Mouse (Mus musculus) hindbrain, embryonic 14.5 days (tissue): ENCODE data around the gene Rbfox1. TPM values are rescaled to one million over a fixed set of nuclear protein-coding genes. Genes with fewer than 3 reads are reported as not detected.

Experiments
- ATAC-seq: fragments of 200-750 bp; cut with Nextera tagmentation; 2 replicates; pipeline ENCODE4 v1.8.0; 2017; ENCODE audit warnings: moderate number of reproducible peaks, mild to moderate bottlenecking, moderate TSS enrichment, moderate library complexity; ENCODE audit not compliant: low FRiP score
- DNase-seq: peaks from one replicate; pipeline ENCODE4 v3.0.0-alpha.2; 2015; ENCODE audit warnings: low spot score
- H3K27ac ChIP-seq: fragments of 300-500 bp; sonication (generic); 2 replicates; pipeline ENCODE4 v1.5.1; 2014; ENCODE audit warnings: mild to moderate bottlenecking, moderate library complexity
- H3K27me3 ChIP-seq: fragments of 300-500 bp; sonication (generic); 2 replicates; pipeline ENCODE4 v1.6.1; 2014; ENCODE audit warnings: mild to moderate bottlenecking, low read length, mixed read lengths; ENCODE audit not compliant: control insufficient read depth, insufficient read depth
- H3K36me3 ChIP-seq: fragments of 300-500 bp; sonication (generic); replicated peaks from 2 replicates; pipeline ENCODE4 v1.6.1; 2014; ENCODE audit not compliant: control insufficient read depth, insufficient read depth
- H3K4me1 ChIP-seq: fragments of 300-500 bp; sonication (generic); replicated peaks from 2 replicates; pipeline ENCODE4 v1.6.1; 2014; ENCODE audit warnings: antibody characterized with exemption, low read length, mixed read lengths; ENCODE audit not compliant: control insufficient read depth, insufficient read depth
- H3K4me2 ChIP-seq: fragments of 300-500 bp; sonication (generic); replicated peaks from 2 replicates; pipeline ENCODE4 v1.6.1; 2014; ENCODE audit warnings: mild to moderate bottlenecking, moderate library complexity
- H3K4me3 ChIP-seq: fragments of 300-500 bp; sonication (generic); replicated peaks from 2 replicates; pipeline ENCODE4 v1.5.1; 2014; ENCODE audit warnings: mild to moderate bottlenecking, low read length
- H3K9ac ChIP-seq: fragments of 300-500 bp; sonication (generic); 2 replicates; pipeline ENCODE4 v1.6.1; 2014
- H3K9me3 ChIP-seq: fragments of 300-500 bp; sonication (generic); 2 replicates; pipeline ENCODE4 v1.6.1; 2016; ENCODE audit warnings: low read length; ENCODE audit not compliant: control insufficient read depth
- WGBS: fragments of 180-500 bp; shearing (Covaris S2); extraction: QIAGEN DNeasy Blood & Tissue Kit; methylation state at CpG from one replicate; pipeline ENCODE4 v1.1.7; 2014; 5-methylcytosine and 5-hydroxymethylcytosine counted together
- polyA plus RNA-seq: library from polyadenylated mRNA; unstranded; fragments of >200 nt; fragmentation: Nextera tagmentation; extraction: Ambion mirVana; gene quantifications from 2 replicates; pipeline ENCODE4 v1.2.1, GENCODE M21; 2014

Rbfox1 gene
- polyA plus RNA-seq, 1 experiment from 2014 or later = 217 TPM

DNA sequence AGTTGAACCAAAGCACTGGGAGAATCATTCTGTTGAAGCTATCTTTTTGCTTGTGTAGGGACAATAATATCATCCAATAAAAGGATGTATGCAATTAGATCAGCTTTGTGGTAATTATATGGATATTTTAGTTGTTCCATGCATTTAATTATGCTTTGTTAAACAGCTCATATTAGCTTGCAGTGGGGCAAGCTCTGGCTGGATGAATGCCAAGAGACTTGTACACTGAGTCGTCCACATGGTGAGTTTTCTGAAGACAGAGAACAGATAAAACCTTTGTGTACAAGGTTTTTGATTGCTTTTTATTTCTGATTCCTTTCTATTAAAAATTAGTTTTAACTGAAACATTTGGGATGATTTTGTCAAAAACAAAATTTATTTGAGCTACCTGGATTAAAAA lies 439.7 kb downstream of the Rbfox1 start:
- Histone ChIP-seq H3K27me3 (no peaks in the 10 kb centered on the region), H3K9me3 (no peaks in the 10 kb centered on the region), H3K27ac (no peak overlapping the region), H3K4me1 (no peaks in the 10 kb centered on the region), H3K36me3 (no peaks in the 10 kb centered on the region), H3K4me2 (no peak overlapping the region), H3K4me3 (no peak overlapping the region), H3K9ac (no peak overlapping the region)
- WGBS = 20% methylated on average over 1 of the region's 1 CpGs
- ATAC-seq (no peak), DNase-seq (peak; percentile 60)

DNA sequence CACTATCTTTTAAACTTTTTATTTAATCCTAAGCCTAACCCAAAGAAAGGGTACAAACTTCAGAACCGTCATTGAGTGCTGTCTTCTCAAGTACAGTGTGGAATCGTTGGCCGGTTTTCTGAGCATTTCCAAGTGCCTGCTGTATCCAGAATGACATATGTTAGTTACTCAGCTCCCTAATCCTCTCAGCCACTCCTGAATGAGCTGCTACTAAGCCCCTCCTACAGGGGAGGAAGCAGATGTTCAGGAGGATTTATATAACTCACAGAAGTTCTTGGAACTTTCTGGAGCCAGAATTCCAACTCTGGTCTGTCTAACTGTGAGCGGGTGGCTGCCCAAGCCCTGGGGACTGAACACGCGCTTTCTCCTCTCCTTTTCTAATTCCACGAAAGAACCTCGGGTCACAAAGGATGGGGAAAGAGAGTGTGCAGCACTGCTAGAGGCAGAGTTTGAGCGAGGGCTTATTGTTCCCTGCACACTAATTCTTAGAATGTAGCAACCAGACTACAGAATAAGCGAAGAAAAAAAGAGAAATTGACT lies 446.3 kb downstream of the Rbfox1 start:
- Histone ChIP-seq H3K4me1 (no peaks in the 10 kb centered on the region), H3K9me3 (no peaks in the 10 kb centered on the region), H3K36me3 (no peaks in the 10 kb centered on the region), H3K27me3 (no peaks in the 10 kb centered on the region), H3K4me3 (no peak overlapping the region), H3K4me2 (no peak overlapping the region), H3K9ac (no peak overlapping the region), H3K27ac (no peak overlapping the region)
- ATAC-seq (no peak), DNase-seq (no peak)
- WGBS = 65% methylated on average over 10 of the region's 10 CpGs

DNA sequence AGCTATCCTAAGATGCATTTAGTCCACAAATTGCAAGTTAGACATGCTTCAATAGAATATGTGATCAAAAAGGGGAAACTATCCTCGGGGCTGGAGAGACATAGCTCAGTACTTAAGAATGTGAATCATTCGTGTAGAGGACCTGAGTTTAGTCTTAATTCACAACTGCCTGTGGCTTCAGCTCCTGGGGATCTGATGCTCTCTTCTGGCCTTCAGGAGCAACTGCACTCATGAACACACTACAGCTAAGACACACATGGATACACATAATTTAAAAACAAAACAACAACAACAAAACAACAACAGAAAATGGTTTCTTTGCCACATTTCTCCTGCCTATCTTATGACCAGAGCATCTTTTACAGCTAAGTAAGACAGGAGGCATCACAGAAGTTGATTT lies 448.1 kb downstream of the Rbfox1 start:
- 78% methylated on average over 2 of the region's 2 CpGs for WGBS
- no peak overlapping the region for H3K9ac ChIP-seq
- no peaks in the 10 kb centered on the region for H3K4me1 ChIP-seq
- no peaks in the 10 kb centered on the region for H3K27me3 ChIP-seq
- no peaks in the 10 kb centered on the region for H3K9me3 ChIP-seq
- H3K27ac ChIP-seq = no peak overlapping the region
- DNase-seq (no peak), ATAC-seq (no peak)
- no peak overlapping the region for H3K4me3 ChIP-seq
- H3K36me3 ChIP-seq = no peaks in the 10 kb centered on the region
- H3K4me2 ChIP-seq = no peak overlapping the region

DNA sequence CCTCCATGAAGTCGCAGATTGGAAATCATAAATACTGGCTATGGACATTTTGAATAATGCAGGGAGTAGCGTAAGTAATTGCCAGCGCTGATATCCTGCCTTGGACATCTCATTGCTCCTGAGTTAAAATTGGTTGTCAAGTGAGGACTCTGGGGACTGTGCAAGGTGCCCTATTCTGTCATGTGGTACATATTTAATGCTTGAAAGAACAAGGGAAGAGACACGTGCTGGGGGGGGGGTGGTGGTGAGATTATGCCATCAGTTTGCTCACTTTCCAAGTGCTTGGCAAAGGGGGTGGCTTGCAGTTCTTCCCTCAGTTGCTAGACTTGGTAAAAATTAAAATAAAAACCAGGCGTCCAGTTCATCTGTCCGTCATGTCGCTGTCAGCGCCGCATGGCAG lies 462.9 kb downstream of the Rbfox1 start:
- Histone ChIP-seq H3K9me3 (no peaks in the 10 kb centered on the region), H3K36me3 (no peaks in the 10 kb centered on the region), H3K27me3 (peaks cover 4% of the 10 kb centered on the region; the same call in 1 of the 2 replicates), H3K27ac (peak overlapping the region; percentile 87), H3K4me2 (peak overlapping the region; percentile 84), H3K4me1 (peaks cover 8% of the 10 kb centered on the region), H3K9ac (peak overlapping the region; percentile 65), H3K4me3 (peak overlapping the region; percentile 45)
- WGBS = 16% methylated on average over 9 of the region's 9 CpGs
- DNase-seq = no peak
- peak; percentile 29; the same call in 1 of the 2 replicates for ATAC-seq

- 1% methylated on average over 41 of the region's 41 CpGs for WGBS
- peaks cover 8% of the 10 kb centered on the region for H3K4me1 ChIP-seq
- peak; percentile 73 for DNase-seq
These were observed 463.6 kb downstream of the Rbfox1 start for GRCm38 (mm10) chr16:6348581-6349241.

GRCm38 (mm10) chr16:6349381-6349780 lies 464.2 kb downstream of the Rbfox1 start:
- peak overlapping the region; percentile 84 for H3K4me2 ChIP-seq
- WGBS = 20% methylated on average over 16 of the region's 16 CpGs
- H3K36me3 ChIP-seq = no peaks in the 10 kb centered on the region
- DNase-seq (peak; percentile 50), ATAC-seq (no peak; the same call in 1 of the 2 replicates)
- H3K4me3 ChIP-seq = peak overlapping the region; percentile 45
- H3K9ac ChIP-seq = peak overlapping the region; percentile 65
- H3K27ac ChIP-seq = peak overlapping the region; percentile 87
- H3K27me3 ChIP-seq = peaks cover 4% of the 10 kb centered on the region; the same call in 1 of the 2 replicates
- no peaks in the 10 kb centered on the region for H3K9me3 ChIP-seq
- H3K4me1 ChIP-seq = peaks cover 8% of the 10 kb centered on the region

More at GRCm38 (mm10) chr16:6348581-6349241, 463.6 kb downstream of the Rbfox1 start:
- H3K4me2 ChIP-seq = peak overlapping the region; percentile 84
- H3K9ac ChIP-seq = peak overlapping the region; percentile 65
- ATAC-seq = peak; percentile 91
- H3K27ac ChIP-seq = peak overlapping the region; percentile 87
- no peaks in the 10 kb centered on the region for H3K9me3 ChIP-seq
- H3K36me3 ChIP-seq = no peaks in the 10 kb centered on the region
- H3K4me3 ChIP-seq = peak overlapping the region; percentile 45
- peaks cover 4% of the 10 kb centered on the region; the same call in 1 of the 2 replicates for H3K27me3 ChIP-seq

- no peak for ATAC-seq
- H3K4me1 ChIP-seq = peaks cover 8% of the 10 kb centered on the region
- no peaks in the 10 kb centered on the region for H3K9me3 ChIP-seq
- H3K9ac ChIP-seq = 0 out of 2 replicates have a peak overlapping the region, but pooled peaks have one; percentile 22
- H3K4me2 ChIP-seq = peak overlapping the region; percentile 84
- no peak for DNase-seq
- 85% methylated on average over 11 of the region's 11 CpGs for WGBS
- no peak overlapping the region for H3K27ac ChIP-seq
- peak overlapping the region; percentile 45; the same call in 1 of the 2 replicates for H3K4me3 ChIP-seq
- peaks cover 4% of the 10 kb centered on the region; the same call in 1 of the 2 replicates for H3K27me3 ChIP-seq
- no peaks in the 10 kb centered on the region for H3K36me3 ChIP-seq
These were observed 465.1 kb downstream of the Rbfox1 start for GRCm38 (mm10) chr16:6350256-6350655.

- DNase-seq (no peak), ATAC-seq (no peak)
- H3K27me3 ChIP-seq = peaks cover 4% of the 10 kb centered on the region; the same call in 1 of the 2 replicates
- H3K9ac ChIP-seq = no peak overlapping the region
- H3K4me3 ChIP-seq = no peak overlapping the region
- H3K4me2 ChIP-seq = no peak overlapping the region
- peaks cover 2% of the 10 kb centered on the region for H3K4me1 ChIP-seq
- no peak overlapping the region; the same call in 1 of the 2 replicates for H3K27ac ChIP-seq
- 74% methylated on average over 5 of the region's 5 CpGs for WGBS
- no peaks in the 10 kb centered on the region for H3K36me3 ChIP-seq
- no peaks in the 10 kb centered on the region for H3K9me3 ChIP-seq
These were observed 468.0 kb downstream of the Rbfox1 start for GRCm38 (mm10) chr16:6353191-6353590.

GRCm38 (mm10) chr16:6356931-6357330 lies 471.8 kb downstream of the Rbfox1 start:
- WGBS = 72% methylated on average over 3 of the region's 3 CpGs
- Histone ChIP-seq H3K27me3 (no peaks in the 10 kb centered on the region), H3K4me1 (0 out of 2 replicates have a peak, but pooled peaks cover 3% of the 10 kb centered on the region), H3K4me3 (no peak overlapping the region), H3K36me3 (no peaks in the 10 kb centered on the region), H3K4me2 (no peak overlapping the region), H3K9ac (no peak overlapping the region), H3K27ac (no peak overlapping the region), H3K9me3 (no peaks in the 10 kb centered on the region)
- ATAC-seq = no peak
- no peak for DNase-seq
